Mouse (Mus musculus) cortical plate, adult 2 months (tissue): ENCODE measurements around the gene Pip5k1b.

ENCODE experiments used
- CTCF ChIP-seq: fragments of 200-500 bp; IDR thresholded peaks from 2 replicates; pipeline ENCODE4 v1.5.1; 2011; ENCODE audit warnings: mild to moderate bottlenecking, control low read depth, low read length; ENCODE audit not compliant: insufficient read depth; ENCODE audit errors: extremely low read depth
- POLR2A ChIP-seq: fragments of 200-500 bp; IDR thresholded peaks from 2 replicates; pipeline ENCODE4 v1.6.1; 2011; ENCODE audit warnings: mild to moderate bottlenecking, low read length, control low read depth; ENCODE audit not compliant: insufficient read depth; ENCODE audit errors: extremely low read depth

DNA sequence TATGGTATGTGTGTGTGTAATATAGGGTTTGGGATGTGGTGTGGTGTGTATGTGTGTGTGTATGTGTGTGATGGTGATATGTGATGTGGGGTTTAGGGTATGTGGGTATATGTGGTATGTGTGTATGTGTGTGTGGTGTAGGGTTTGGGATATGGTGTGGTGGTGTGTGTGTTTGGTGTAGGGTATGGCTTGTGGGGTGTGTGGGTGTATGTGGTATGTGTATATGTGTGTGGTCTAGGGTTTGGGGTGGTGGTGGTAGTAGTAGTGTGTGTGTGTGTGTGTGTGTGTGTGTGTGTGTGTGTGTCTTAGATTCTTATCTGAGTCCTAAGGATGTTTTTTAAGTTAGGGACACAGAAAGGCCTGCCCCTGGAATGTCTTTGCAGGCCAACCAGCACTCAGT lies 37.3 kb downstream of the Pip5k1b start:
- TF ChIP-seq CTCF, result no peak
- no peak for TF ChIP-seq POLR2A
